Mouse (Mus musculus): ENCODE measurements around the gene 1700016D06Rik. TPM values are rescaled to one million over a fixed set of nuclear protein-coding genes. Genes with fewer than 3 reads are reported as not detected.

Gene 1700016D06Rik
- total RNA-seq (2012; rRNA removed) (not detected in 2 replicates), total RNA-seq (2014; rRNA removed) (not detected in 2 replicates), polyA plus RNA-seq (2012; ENCODE audit: insufficient read length, low read depth) (not detected in 2 replicates)

GRCm38 (mm10) chr8:11701033-11701362 is at the start of gene 1700016D06Rik:
TSS of gene 1700016D06Rik (minus strand) at chr8:11701063.
- in situ Hi-C loops (cut with MboI; ENCODE audit: low pct_ligation_motif_present, low pct_unique_long_range_greater_than_20kb, low sequenced_read_pairs), result loop anchor here (10.0 kb wide), 1 partner anchor 86 kb away; no protein-coding TSS in a partner anchor
- no peaks in the 10 kb centered on the region for H3K79me2 ChIP-seq (replicated peaks; ENCODE audit: control insufficient read depth, extremely low read depth, insufficient read depth, poor library complexity, severe bottlenecking)
- H3K36me3 ChIP-seq (replicated peaks in 1 of 2; ENCODE audit: control insufficient read depth in 1 of 2, insufficient read depth in 1 of 2, low read length in 1 of 2), result no peaks in the 10 kb centered on the region
- TF ChIP-seq SIN3A (IDR thresholded peaks at IDR 0.05; ENCODE audit: low read length) (no peak), POLR2AphosphoS2 (IDR thresholded peaks at IDR 0.05; ENCODE audit: low read depth, low read length) (no peak), BHLHE40 (IDR thresholded peaks at IDR 0.05; ENCODE audit: low read depth, low read length) (no peak), PAX5 (IDR thresholded peaks at IDR 0.05; ENCODE audit: low read length) (no peak), ELF1 (IDR thresholded peaks at IDR 0.05; ENCODE audit: low read depth, low read length) (no peak), POLR2A (IDR thresholded peaks at IDR 0.05; ENCODE audit: low read depth, low read length) (no peak), MAZ (IDR thresholded peaks at IDR 0.05; ENCODE audit: low read depth, low read length) (no peak), KAT2A (IDR thresholded peaks at IDR 0.05; ENCODE audit: insufficient replicate concordance, low read length) (no peak), TBP (conservative IDR thresholded peaks at IDR 0.05; ENCODE audit: low read depth, low read length) (no peak), MYC (IDR thresholded peaks at IDR 0.05; ENCODE audit: low read depth, low read length) (no peak), MAFK (IDR thresholded peaks at IDR 0.05; ENCODE audit: insufficient replicate concordance, low read length) (no peak), TCF12 (IDR thresholded peaks at IDR 0.05; ENCODE audit: low read depth, low read length) (no peak), NRF1 (IDR thresholded peaks at IDR 0.05; ENCODE audit: low read depth, low read length) (no peak), ZKSCAN1 (IDR thresholded peaks at IDR 0.05; ENCODE audit: borderline replicate concordance, low read depth, low read length) (no peak), SMC3 (IDR thresholded peaks at IDR 0.05; ENCODE audit: low read depth, low read length) (no peak), ETS1 (conservative IDR thresholded peaks at IDR 0.05; ENCODE audit: low read depth, low read length) (no peak), MEF2A (IDR thresholded peaks at IDR 0.05; ENCODE audit: borderline replicate concordance, low read depth, low read length) (no peak), CTCF (conservative IDR thresholded peaks at IDR 0.05 in 1 of 2, IDR thresholded peaks at IDR 0.05 in 1 of 2; ENCODE audit: low read depth in 2 of 2, low read length in 2 of 2) (no peak), ZC3H11A (IDR thresholded peaks at IDR 0.05; ENCODE audit: low read depth, low read length) (no peak), RAD21 (IDR thresholded peaks at IDR 0.05; ENCODE audit: low read depth, low read length) (no peak)
- DNase-seq (ENCODE audit: extremely low read depth), result no peak
- no peak within 1 kb of the TSS for H3K4me3 ChIP-seq (replicated peaks in 1 of 3; ENCODE audit: low read depth in 2 of 3, low read length in 2 of 3, poor library complexity in 1 of 3)
- no peak within 1 kb of the TSS for H3K9ac ChIP-seq (ENCODE audit: insufficient read depth, low read depth)
- H3K9me3 ChIP-seq (replicated peaks; ENCODE audit: low read length), result peaks cover 7% of the 10 kb centered on the region
- dilution Hi-C loops (cut with MboI; ENCODE audit: extremely low pct_ligation_motif_present, extremely low pct_unique_long_range_greater_than_20kb, low sequenced_read_pairs), result no loop called here
- peaks cover 60% of the 10 kb centered on the region for H3K27me3 ChIP-seq (replicated peaks)
- H3K27ac ChIP-seq (ENCODE audit: insufficient read depth, low read depth), result no peak within 1 kb of the TSS
- H3K4me1 ChIP-seq (ENCODE audit: control insufficient read depth in 1 of 2, insufficient read depth in 2 of 2), result no peaks in the 10 kb centered on the region
- no peak within 1 kb of the TSS for H3K4me2 ChIP-seq (ENCODE audit: insufficient read depth, low read depth, poor library complexity, severe bottlenecking)

DNA sequence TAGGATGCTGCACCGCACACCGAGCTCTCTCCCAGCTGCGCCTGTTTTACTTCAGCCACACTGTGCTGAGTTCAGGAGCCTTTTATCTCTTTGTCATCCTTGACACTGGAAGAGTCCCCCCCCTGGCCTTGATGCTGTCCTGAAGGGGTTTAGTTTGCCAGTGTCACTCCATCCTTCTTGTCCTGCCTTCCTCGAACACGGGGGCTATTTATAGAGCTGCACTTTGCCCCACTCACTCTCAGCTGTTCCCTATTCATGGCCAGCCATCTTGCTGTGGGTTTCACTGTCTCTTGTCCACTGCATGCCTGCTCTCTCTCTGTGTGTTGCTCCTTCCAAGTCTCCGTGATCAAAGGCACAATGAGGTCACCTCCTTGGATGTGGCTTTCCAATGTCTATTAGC is 48.6 kb upstream of the 1700016D06Rik start:
- Histone ChIP-seq H3K4me1 (ENCODE audit: control insufficient read depth in 1 of 2, insufficient read depth in 2 of 2) (0 out of 4 replicates have a peak, but pooled peaks cover 0 to 2% of the 10 kb centered on the region in 2 experiments), H3K4me3 (replicated peaks in 1 of 3; ENCODE audit: low read depth in 2 of 3, low read length in 2 of 3, poor library complexity in 1 of 3) (no peak overlapping the region), H3K9ac (ENCODE audit: insufficient read depth, low read depth) (no peak overlapping the region), H3K9me3 (replicated peaks; ENCODE audit: low read length) (peaks cover 6% of the 10 kb centered on the region), H3K79me2 (replicated peaks; ENCODE audit: control insufficient read depth, extremely low read depth, insufficient read depth, poor library complexity, severe bottlenecking) (no peaks in the 10 kb centered on the region), H3K27ac (ENCODE audit: insufficient read depth, low read depth) (no peak overlapping the region), H3K36me3 (replicated peaks in 1 of 2; ENCODE audit: control insufficient read depth in 1 of 2, insufficient read depth in 1 of 2, low read length in 1 of 2) (no peaks in the 10 kb centered on the region), H3K4me2 (ENCODE audit: insufficient read depth, low read depth, poor library complexity, severe bottlenecking) (no peak overlapping the region), H3K27me3 (replicated peaks) (peaks cover 83% of the 10 kb centered on the region)
- no peak for DNase-seq (ENCODE audit: extremely low read depth)
- dilution Hi-C loops (cut with MboI; ENCODE audit: extremely low pct_ligation_motif_present, extremely low pct_unique_long_range_greater_than_20kb, low sequenced_read_pairs), result no loop called here
- no peak for TF ChIP-seq BHLHE40 (IDR thresholded peaks at IDR 0.05; ENCODE audit: low read depth, low read length)
- in situ Hi-C loops (cut with MboI; ENCODE audit: low pct_ligation_motif_present, low pct_unique_long_range_greater_than_20kb, low sequenced_read_pairs), result loop anchor here (10.0 kb wide), 1 partner anchor 195 kb away; no protein-coding TSS in a partner anchor
